Mouse (Mus musculus): Measurements from ENCODE around the gene Lgals7. TPM values are rescaled to one million over a fixed set of nuclear protein-coding genes. Genes with fewer than 3 reads are reported as not detected.

The Lgals7 gene
- 0.59 and 1.9 TPM in 2 replicates for polyA plus RNA-seq (2012; rRNA removed)

- WGBS: 80% methylated on average over 6 of the region's 6 CpGs
- DNase-seq (ENCODE audit: low read depth, low spot score): no peak
Measured at GRCm38 (mm10) chr7:28863540-28863939, at the start of gene Lgals7. TSS of gene Lgals7 (plus strand) at chr7:28863853.

GRCm38 (mm10) chr7:28814306-28815034 lies 49.2 kb upstream of the Lgals7 start:
- WGBS: 64% methylated on average over 5 of the region's 5 CpGs
- DNase-seq (ENCODE audit: low read depth, low spot score): no peak

GRCm38 (mm10) chr7:28815230-28815629 lies 48.4 kb upstream of the Lgals7 start:
- DNase-seq (ENCODE audit: low read depth, low spot score): no peak
- 83% methylated on average over 9 of the region's 9 CpGs for WGBS

GRCm38 (mm10) chr7:28816201-28816600 lies 47.5 kb upstream of the Lgals7 start:
- DNase-seq (ENCODE audit: low read depth, low spot score): no peak
- WGBS: 81% methylated on average over 9 of the region's 9 CpGs

DNA sequence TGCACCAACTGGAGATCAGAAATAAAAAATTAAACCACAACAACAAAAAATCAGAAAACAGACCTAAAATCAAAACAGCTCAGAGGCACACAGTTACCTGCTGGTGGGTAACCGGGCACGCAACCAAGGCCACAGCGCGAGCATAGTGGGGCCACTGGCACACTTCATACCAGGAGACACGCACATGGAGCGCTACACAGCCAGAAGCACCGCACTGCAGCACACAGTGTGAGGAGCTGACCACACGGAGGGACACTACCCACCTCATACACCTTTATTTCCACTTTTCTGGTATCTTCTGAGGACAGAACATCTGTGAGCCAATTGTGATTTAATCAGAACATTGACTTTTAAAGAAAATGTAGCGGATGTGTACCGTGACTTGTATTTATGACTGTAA lies 46.7 kb upstream of the Lgals7 start:
- 88% methylated on average over 10 of the region's 10 CpGs for WGBS
- DNase-seq (ENCODE audit: low read depth, low spot score): no peak

DNA sequence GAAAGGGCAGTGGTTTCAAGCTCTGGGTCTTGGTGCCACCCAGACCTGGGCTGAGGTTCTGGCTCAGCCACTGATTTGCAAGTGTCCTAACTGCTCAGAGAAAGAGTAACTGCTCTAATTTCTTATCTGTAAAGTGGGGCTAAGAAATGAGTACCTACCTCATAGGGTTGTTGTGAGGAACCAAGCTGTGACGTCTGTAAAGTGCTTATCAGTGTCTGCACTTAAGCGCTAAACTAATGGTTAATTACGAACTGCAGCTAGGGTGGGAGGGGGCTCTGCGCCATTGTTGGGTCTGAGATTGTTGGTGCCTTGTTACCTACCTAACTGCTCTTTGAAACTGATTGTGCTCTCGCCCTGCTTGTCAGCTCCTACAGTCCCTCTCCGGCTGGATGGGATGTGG lies 46.1 kb upstream of the Lgals7 start:
- DNase-seq (ENCODE audit: low read depth, low spot score): no peak
- WGBS: 66% methylated on average over 6 of the region's 6 CpGs

GRCm38 (mm10) chr7:28817957-28818356 lies 45.7 kb upstream of the Lgals7 start:
- no peak for DNase-seq (ENCODE audit: low read depth, low spot score)
- 41% methylated on average over 4 of the region's 4 CpGs for WGBS

- no peak for DNase-seq (ENCODE audit: low read depth, low spot score)
- WGBS: 71% methylated on average over 18 of the region's 18 CpGs
Measured at GRCm38 (mm10) chr7:28818436-28818835, 45.2 kb upstream of the Lgals7 start.

GRCm38 (mm10) chr7:28818861-28819452 lies 44.7 kb upstream of the Lgals7 start:
- DNase-seq (ENCODE audit: low read depth, low spot score): no peak
- 54% methylated on average over 4 of the region's 4 CpGs for WGBS

GRCm38 (mm10) chr7:28819571-28819970 lies 44.1 kb upstream of the Lgals7 start:
- WGBS: 69% methylated on average over 4 of the region's 4 CpGs
- DNase-seq (ENCODE audit: low read depth, low spot score): no peak

DNA sequence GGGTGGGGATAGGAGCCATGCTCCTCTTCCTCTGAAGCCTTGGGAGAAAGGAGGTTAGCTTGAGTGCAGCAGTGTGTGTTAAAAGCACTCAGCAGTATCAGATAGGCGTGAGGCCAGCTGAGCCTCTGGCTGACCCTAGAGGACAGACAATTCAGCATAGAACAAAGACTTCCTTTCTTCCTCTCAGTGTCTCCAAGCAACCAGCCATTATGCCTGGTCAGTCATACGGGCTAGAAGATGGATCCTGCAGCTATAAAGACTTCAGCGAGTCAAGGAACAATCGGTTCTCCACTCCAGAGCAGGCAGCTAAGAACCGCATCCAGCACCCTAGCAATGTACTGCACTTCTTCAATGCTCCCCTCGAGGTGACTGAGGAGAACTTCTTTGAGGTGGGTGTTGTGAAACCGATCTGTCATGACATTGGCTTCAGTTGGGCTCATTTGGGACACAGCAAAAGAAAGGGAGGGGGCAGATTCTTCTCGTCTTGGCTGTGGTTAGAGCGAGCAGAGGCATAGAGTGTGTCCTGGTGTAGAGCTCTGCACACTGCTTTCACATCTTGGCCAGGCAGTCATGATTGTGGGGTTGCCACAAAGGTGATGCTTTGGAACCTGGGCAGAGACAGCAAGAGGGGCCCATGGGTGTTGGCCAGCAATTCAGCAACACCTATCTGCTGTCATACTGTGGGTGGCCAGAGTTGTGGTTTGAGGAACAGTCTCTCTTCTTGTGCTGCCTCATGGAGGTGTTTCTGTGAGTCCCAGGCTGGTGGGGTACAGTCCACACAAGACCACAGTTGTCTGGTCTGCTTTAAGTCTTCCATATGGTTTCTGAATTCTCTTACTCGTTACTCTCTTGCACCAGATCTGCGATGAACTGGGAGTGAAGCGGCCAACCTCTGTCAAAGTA lies 43.0 kb upstream of the Lgals7 start:
- no peak for DNase-seq (ENCODE audit: low read depth, low spot score)
- WGBS: 33% methylated on average over 12 of the region's 12 CpGs

DNA sequence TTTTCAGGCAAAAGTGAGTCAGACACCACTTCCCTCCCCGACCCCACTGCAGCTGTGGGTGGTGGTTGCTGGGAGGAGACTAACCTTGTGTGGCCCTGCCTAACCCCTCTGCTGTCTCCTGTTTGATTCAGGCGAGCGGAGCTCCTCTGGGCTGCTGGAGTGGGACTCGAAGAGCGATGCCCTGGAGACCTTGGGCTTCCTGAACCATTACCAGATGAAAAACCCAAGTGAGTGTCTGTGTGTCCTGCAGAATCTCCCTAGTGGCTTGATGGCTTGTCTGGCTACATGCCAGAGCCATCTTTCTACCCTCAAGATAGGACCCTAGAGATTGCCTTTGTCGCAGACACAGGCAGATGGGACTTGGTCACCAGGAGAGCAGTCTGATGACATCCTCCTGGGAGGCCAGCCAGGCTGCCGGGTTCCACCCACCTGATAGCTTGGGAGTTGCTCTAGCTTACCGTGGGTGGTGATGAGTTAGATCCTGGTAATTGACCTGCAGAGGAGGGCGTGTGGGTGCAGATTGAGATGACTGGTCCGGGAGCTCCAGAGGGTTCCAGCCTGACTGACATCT lies 42.3 kb upstream of the Lgals7 start:
- no peak for DNase-seq (ENCODE audit: low read depth, low spot score)
- WGBS: 33% methylated on average over 10 of the region's 10 CpGs

DNA sequence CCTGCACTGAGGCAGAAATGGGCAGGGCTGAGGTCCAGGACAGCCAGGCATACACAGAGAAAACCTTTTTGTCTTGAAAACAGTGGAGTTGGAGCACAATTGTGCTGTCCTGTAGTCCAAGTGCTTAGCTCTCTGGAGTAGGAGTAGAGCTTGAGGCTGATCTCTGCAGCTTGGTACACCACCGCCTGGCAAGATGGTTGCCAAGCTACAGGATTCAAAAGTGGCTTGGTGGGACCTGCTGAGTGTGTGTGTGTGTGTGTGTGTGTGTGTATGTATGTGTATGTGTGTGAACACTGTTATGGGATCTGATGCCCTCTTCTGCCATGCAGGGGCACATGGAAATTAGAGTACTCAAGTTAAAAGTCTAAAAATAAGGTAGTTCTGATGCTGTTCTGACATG lies 41.1 kb upstream of the Lgals7 start:
- DNase-seq (ENCODE audit: low read depth, low spot score): no peak
- WGBS: 73% methylated on average over 1 of the region's 1 CpGs

GRCm38 (mm10) chr7:28822993-28823903 lies 40.4 kb upstream of the Lgals7 start:
- 34% methylated on average over 10 of the region's 10 CpGs for WGBS
- DNase-seq (ENCODE audit: low read depth, low spot score): no peak

DNA sequence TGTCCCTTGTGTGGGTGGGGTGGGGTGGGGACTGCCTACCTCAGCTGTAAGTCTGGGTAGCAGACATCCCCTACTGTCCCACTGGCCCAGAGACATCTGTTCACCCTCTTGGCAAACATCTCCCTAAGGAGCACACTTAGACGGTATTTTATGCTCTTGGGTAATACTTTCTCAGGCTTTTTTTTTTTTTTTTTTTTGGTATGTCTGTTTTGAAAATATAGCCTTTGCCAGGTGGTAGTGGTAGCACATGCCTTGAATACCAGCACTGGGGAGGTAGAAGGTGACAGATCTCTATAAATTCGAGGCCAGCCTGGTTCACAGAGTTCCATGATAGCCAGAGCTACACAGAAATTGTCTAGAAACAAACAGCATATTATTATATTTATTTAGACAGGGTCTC lies 39.7 kb upstream of the Lgals7 start:
- 6% methylated on average over 2 of the region's 2 CpGs for WGBS
- DNase-seq (ENCODE audit: low read depth, low spot score): no peak

GRCm38 (mm10) chr7:28824941-28825685 lies 38.5 kb upstream of the Lgals7 start, which contains the start of gene Ech1:
TSS of gene Ech1 (plus strand) at chr7:28825217.
- no peak for DNase-seq (ENCODE audit: low read depth, low spot score)
- WGBS: under 1% methylated on average over 33 of the region's 33 CpGs

- DNase-seq (ENCODE audit: low read depth, low spot score): no peak
- WGBS: 11% methylated on average over 11 of the region's 11 CpGs
Measured at GRCm38 (mm10) chr7:28825686-28826401, 37.8 kb upstream of the Lgals7 start.

- WGBS: 72% methylated on average over 7 of the region's 7 CpGs
- no peak for DNase-seq (ENCODE audit: low read depth, low spot score)
Measured at GRCm38 (mm10) chr7:28826402-28826772, 37.3 kb upstream of the Lgals7 start.

Measured in large intestine, adult 2 months (tissue).